Mouse (Mus musculus): ENCODE measurements around the gene Slc18b1. TPM values are rescaled to one million over a fixed set of nuclear protein-coding genes. Genes with fewer than 3 reads are reported as not detected.

Slc18b1 gene
- polyA plus RNA-seq (2017; shearing (Covaris generic)): not detected

DNA sequence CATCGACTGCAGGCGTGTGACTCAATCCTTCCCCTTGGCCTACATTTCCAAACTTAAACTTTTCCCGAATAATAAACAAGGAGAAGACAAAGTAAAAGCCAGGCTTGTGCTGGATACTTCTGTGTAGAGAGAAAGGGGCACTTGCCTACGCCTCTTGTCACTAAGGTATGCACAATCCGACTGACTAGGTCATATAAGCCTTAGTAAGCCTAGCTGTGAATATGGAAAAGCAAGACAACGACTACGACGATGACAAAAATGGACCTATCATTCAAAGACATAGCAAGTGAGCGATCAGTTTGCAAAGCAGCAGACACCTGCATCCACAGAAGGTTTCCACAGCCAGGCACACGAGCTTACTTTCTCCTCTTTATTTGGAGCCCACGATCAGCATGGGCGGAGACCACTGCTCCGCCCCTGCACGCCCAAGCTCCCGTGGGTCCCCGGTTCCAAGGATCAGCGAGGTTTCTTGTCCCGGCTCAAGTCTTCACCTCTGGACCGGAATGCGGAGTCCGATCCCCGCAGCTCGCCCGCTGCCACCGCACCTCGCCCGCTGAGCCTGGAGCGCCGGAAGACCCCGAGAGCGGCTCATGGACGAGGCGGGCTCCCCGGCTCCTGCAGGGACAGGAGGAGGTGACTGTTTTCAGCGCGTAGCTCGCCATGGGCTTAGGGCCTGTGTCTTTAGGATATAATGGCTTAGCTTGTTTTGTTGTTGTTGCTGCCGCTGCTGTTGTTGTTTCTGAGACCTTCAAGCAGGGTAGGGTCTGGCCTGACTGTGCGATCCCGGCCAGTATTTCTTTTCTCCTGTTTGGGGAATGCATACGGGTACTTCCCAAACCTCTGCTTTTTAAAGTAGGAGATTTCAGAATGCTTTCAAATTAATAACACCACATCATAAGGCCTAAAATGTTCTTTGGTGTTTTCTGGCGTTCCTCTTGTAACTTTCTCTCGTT lies at the start of gene Slc18b1:
TSS of gene Slc18b1 (plus strand) at position 436 of the 953 bp plus-strand sequence.

DNA sequence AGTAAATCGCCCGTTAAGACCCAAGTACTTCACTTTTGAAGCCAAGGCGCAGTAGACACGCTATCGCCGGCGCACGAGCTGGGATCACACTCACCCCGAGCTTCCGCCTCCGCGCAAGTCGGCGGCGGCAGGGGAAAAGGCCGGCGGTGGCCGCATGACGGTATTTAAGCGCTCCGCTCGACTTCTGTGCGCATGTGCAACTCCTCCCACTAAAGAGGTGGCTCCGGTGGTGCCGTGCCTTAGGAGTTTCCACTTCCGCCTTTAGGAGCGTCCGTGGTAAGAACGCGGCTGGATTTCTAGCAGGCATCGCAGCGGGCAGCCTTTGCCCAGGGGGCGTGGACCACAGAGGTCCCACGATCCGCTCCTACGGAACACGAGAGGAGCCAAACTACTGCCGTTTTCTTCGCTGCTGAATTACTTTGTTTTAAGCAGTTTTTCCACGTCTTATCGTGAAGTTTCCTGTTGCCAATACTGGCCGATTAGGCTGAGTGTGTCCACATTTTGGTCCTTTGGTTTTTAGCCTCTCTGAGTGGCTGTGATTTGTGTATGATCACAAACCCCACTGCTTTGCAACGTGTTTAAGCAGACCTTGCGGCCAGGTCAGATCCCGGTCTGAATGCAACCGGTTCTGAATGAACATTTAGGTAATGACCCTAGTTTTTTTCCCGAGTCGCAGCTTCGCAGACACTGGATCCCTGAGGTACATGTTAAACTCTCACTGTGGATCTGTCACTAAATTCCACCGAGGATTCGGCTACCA lies 9.5 kb upstream of the Slc18b1 start, which contains the start of gene Rps12:
TSS of gene Rps12 (minus strand) at position 214 of the 760 bp plus-strand sequence.

DNA sequence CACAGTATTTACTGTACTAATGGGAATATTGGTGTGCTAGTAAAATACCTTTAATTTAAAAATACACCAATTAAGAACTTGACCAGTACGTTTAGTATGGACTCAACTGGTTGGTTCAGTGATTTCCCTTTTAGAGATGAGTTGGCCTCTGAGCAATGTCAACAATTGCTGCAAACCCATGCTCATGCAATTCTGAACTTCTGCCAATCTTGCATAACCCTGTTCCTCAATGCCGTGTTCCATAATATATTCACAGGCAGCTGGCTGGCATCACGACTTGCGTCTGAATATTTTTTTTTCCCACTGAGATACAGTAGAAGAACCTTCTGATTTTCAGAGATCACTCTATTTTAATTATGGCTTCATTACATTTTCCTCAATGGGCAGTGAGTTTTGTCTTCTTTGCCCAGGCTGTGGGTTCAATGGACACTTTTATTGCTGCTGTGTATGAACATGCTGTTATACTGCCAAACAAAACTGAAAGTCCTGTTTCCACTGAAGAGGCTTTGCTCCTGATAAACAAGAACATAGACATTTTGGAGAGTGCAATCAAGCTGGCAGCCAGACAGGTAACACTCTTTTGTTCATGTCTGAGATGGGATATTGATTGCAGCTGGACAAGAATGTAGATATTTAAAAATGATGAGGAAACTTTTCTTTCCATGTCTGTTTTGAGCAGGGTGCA lies 54.6 kb downstream of the Slc18b1 start, which contains the start of gene Vnn3:
TSS of gene Vnn3 (plus strand) at position 235 of the 685 bp plus-strand sequence.

Other genes with a start within 250 kb of the Slc18b1 start
- gene Rps12, start 9.7 kb upstream of the Slc18b1 start, polyA plus RNA-seq (2017; shearing (Covaris generic)): 43.5 TPM
- not detected for gene Vnn3, start 54.5 kb downstream of the Slc18b1 start, polyA plus RNA-seq (2017; shearing (Covaris generic))
- gene Vnn1, start 97.7 kb downstream of the Slc18b1 start, polyA plus RNA-seq (2017; shearing (Covaris generic)): not detected
- gene Taar1, start 123.4 kb downstream of the Slc18b1 start, polyA plus RNA-seq (2017; shearing (Covaris generic)): not detected
- not detected for gene Taar2, start 141.6 kb downstream of the Slc18b1 start, polyA plus RNA-seq (2017; shearing (Covaris generic))
- gene Taar3, start 152.6 kb downstream of the Slc18b1 start, polyA plus RNA-seq (2017; shearing (Covaris generic)): not detected
- gene Taar4, start 163.5 kb downstream of the Slc18b1 start, polyA plus RNA-seq (2017; shearing (Covaris generic)): not detected
- gene Taar5, start 173.7 kb downstream of the Slc18b1 start, polyA plus RNA-seq (2017; shearing (Covaris generic)): not detected
- not detected for gene Taar6, start 188.7 kb downstream of the Slc18b1 start, polyA plus RNA-seq (2017; shearing (Covaris generic))
- gene Taar7a, start 196.5 kb downstream of the Slc18b1 start, polyA plus RNA-seq (2017; shearing (Covaris generic)): not detected
- not detected for gene Taar7b, start 203.0 kb downstream of the Slc18b1 start, polyA plus RNA-seq (2017; shearing (Covaris generic))
- not detected for gene Taar7d, start 230.2 kb downstream of the Slc18b1 start, polyA plus RNA-seq (2017; shearing (Covaris generic))
- gene Taar7e, start 240.6 kb downstream of the Slc18b1 start, polyA plus RNA-seq (2017; shearing (Covaris generic)): not detected

Data from effector memory CD4-positive, alpha-beta T cell, adult 5 months (primary cell).